Mouse (Mus musculus) ES-Bruce4 (cell line): ENCODE data around the gene Ipmk.

Experiments
- CTCF ChIP-seq: IDR thresholded peaks from one replicate; pipeline ENCODE4 v1.8.1; 2011; ENCODE audit warnings: low read depth, low read length
- EP300 ChIP-seq: IDR thresholded peaks from 2 replicates; pipeline ENCODE4 v1.6.1; 2011; ENCODE audit warnings: low read depth, low read length; ENCODE audit not compliant: insufficient read depth
- POLR2A ChIP-seq: IDR thresholded peaks from one replicate; pipeline ENCODE4 v1.8.1; 2011; ENCODE audit warnings: low read length; ENCODE audit not compliant: insufficient read depth

DNA sequence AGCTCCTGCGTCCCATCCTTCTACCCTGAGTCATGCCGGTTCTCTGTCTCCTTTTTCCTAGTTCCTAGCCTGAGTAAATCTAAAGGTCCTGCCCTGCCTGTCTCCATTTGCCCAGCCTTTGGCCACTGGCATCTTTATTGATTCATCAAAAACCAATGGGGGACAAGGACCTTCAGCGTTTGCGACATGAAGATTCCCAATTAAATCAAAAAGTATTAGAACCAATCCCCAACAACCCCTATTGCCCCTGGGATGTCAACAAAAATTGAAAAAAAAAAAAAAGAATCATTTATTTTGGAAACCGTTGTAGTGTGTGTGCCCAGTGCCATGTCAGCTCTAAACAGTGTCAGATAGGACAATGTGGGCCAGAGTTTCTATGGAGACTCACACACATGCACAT, 41.7 kb downstream of the Ipmk start:
- no peak for TF ChIP-seq CTCF
- TF ChIP-seq POLR2A = no peak
- no peak for TF ChIP-seq EP300
